Mouse (Mus musculus) midbrain, embryonic 13.5 days (tissue): ENCODE measurements around the gene Cd40. TPM values are rescaled to one million over a fixed set of nuclear protein-coding genes. Genes with fewer than 3 reads are reported as not detected.

Experiments used
- ATAC-seq: fragments of 200-750 bp; cut with Nextera tagmentation; 2 replicates; pipeline ENCODE4 v1.8.0; 2017; ENCODE audit warnings: mild to moderate bottlenecking, moderate TSS enrichment, moderate library complexity
- H3K27ac ChIP-seq: fragments of 300-500 bp; sonication (generic); 2 replicates; pipeline ENCODE4 v1.5.1; 2015; ENCODE audit warnings: inconsistent platforms, mild to moderate bottlenecking, moderate library complexity
- H3K27me3 ChIP-seq: fragments of 300-500 bp; sonication (generic); 2 replicates; pipeline ENCODE4 v1.6.1; 2015; ENCODE audit warnings: mild to moderate bottlenecking, inconsistent platforms
- H3K36me3 ChIP-seq: fragments of 300-500 bp; sonication (generic); 2 replicates; pipeline ENCODE4 v1.6.1; 2015; ENCODE audit warnings: mild to moderate bottlenecking, inconsistent platforms
- H3K4me1 ChIP-seq: fragments of 300-500 bp; sonication (generic); replicated peaks from 2 replicates; pipeline ENCODE4 v1.6.1; 2015; ENCODE audit warnings: inconsistent platforms
- H3K4me2 ChIP-seq: fragments of 300-500 bp; sonication (generic); replicated peaks from 2 replicates; pipeline ENCODE4 v1.6.1; 2015; ENCODE audit warnings: moderate library complexity, mild to moderate bottlenecking, inconsistent platforms
- H3K4me3 ChIP-seq: fragments of 300-500 bp; sonication (generic); replicated peaks from 2 replicates; pipeline ENCODE4 v1.5.1; 2015; ENCODE audit warnings: mild to moderate bottlenecking, inconsistent platforms
- H3K9ac ChIP-seq: fragments of 300-500 bp; sonication (generic); replicated peaks from 2 replicates; pipeline ENCODE4 v1.6.1; 2015; ENCODE audit warnings: mild to moderate bottlenecking, inconsistent platforms
- H3K9me3 ChIP-seq: fragments of 300-500 bp; sonication (generic); 2 replicates; pipeline ENCODE4 v1.6.1; 2016; ENCODE audit warnings: mild to moderate bottlenecking, inconsistent platforms
- WGBS: fragments of 180-500 bp; shearing (Covaris S2); methylation state at CpG from one replicate; pipeline ENCODE4 v1.1.7; 2015; 5-methylcytosine and 5-hydroxymethylcytosine counted together
- polyA plus RNA-seq: library from polyadenylated mRNA; unstranded; fragments of >200 nt; fragmentation: Nextera tagmentation; extraction: Ambion mirVana; gene quantifications from 2 replicates; pipeline ENCODE4 v1.2.1, GENCODE M21; 2015

Cd40 gene
- 7.6 and 8.6 TPM in 2 replicates for polyA plus RNA-seq

- 0 out of 2 replicates have a peak within 1 kb of the TSS, but pooled peaks have one; percentile 12 for H3K4me3 ChIP-seq
- peak; percentile 53; the same call in 1 of the 2 replicates for ATAC-seq
- 12% methylated on average over 25 of the region's 25 CpGs for WGBS
- H3K4me2 ChIP-seq, result peak within 1 kb of the TSS; percentile 40
- H3K36me3 ChIP-seq, result no peaks in the 10 kb centered on the region
- no peak within 1 kb of the TSS; the same call in 1 of the 2 replicates for H3K9ac ChIP-seq
- H3K27me3 ChIP-seq, result peaks cover 26% of the 10 kb centered on the region
- H3K9me3 ChIP-seq, result no peaks in the 10 kb centered on the region
- peaks cover 36% of the 10 kb centered on the region for H3K4me1 ChIP-seq
- no peak within 1 kb of the TSS for H3K27ac ChIP-seq
These were observed at the start of gene Cd40 for GRCm38 (mm10) chr2:165054888-165055852. Gene Cd40 (plus strand): TSS chr2:165055627.

DNA sequence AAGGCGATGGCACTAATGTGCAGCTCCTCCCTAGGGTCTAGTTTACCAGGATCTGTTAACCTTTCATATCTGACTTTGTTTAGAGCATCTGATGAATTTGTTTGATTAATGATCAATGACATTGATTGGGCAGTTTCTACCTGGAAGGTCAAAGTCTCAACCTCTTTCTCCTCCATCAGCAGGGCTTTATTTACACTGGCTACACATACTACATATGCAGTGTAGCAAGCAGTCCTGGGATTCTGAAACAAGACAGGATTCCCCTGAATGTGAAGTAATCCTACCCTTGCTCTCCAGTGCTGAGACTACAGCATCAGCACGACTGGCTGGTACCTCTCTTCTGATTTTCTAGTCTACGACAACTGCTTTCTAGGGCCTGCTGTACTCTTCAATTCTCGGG, 48.6 kb upstream of the Cd40 start:
- Histone ChIP-seq H3K9me3 (no peaks in the 10 kb centered on the region), H3K9ac (no peak overlapping the region), H3K4me2 (no peak overlapping the region), H3K36me3 (peaks cover 100% of the 10 kb centered on the region), H3K4me1 (no peaks in the 10 kb centered on the region), H3K27me3 (no peaks in the 10 kb centered on the region), H3K27ac (no peak overlapping the region), H3K4me3 (no peak overlapping the region)
- WGBS, result 95% methylated on average over 4 of the region's 4 CpGs
- no peak for ATAC-seq

GRCm38 (mm10) chr2:165007986-165008385, 47.4 kb upstream of the Cd40 start:
- Histone ChIP-seq H3K4me1 (no peaks in the 10 kb centered on the region), H3K9ac (no peak overlapping the region), H3K27me3 (no peaks in the 10 kb centered on the region), H3K4me2 (no peak overlapping the region), H3K9me3 (no peaks in the 10 kb centered on the region), H3K36me3 (peaks cover 100% of the 10 kb centered on the region), H3K27ac (no peak overlapping the region), H3K4me3 (no peak overlapping the region)
- no peak for ATAC-seq
- 97% methylated on average over 1 of the region's 1 CpGs for WGBS

DNA sequence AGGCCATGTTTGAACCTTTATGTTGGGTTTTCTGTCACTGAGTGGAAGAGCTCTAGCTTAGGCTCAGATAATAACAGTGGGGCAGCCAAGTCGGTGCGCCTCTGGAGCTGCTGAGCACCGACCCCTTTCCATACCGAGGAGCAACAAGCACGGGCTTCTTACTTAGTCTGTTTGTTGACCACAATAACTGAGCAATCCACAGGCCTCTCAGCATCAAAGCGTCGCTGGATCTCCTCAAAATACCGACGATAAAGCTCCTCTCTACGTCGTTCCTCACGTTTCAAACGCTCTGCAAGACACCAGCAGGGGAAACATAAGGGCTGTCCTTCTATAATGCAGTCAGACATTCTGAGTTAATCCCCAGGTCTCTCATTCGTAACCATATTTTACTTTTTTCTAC, 46.3 kb upstream of the Cd40 start:
- Histone ChIP-seq H3K4me3 (no peak overlapping the region), H3K4me1 (no peaks in the 10 kb centered on the region), H3K27me3 (no peaks in the 10 kb centered on the region), H3K27ac (no peak overlapping the region), H3K36me3 (peaks cover 94% of the 10 kb centered on the region), H3K9me3 (no peaks in the 10 kb centered on the region), H3K4me2 (no peak overlapping the region), H3K9ac (no peak overlapping the region)
- ATAC-seq, result no peak
- 95% methylated on average over 14 of the region's 14 CpGs for WGBS

DNA sequence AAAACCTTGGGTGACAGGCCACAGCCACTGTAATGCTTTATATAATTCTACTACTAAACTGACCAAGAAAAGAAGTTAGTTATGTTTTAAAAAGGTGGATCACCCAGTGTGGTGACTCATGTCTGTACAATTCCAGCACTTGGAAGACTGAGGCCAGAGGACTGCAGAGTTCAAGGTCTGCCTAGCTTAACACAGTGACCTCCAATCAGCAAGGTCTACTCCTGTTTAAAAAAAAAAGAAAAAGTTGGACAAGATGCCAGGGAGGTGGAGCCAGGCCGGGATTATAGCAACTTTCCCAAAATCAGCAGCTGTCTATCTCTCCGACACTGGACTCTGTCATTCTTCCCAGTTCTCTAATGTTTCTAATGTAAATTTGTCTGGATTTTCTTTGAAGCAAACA, 45.8 kb upstream of the Cd40 start:
- no peaks in the 10 kb centered on the region for H3K27me3 ChIP-seq
- H3K9me3 ChIP-seq, result no peaks in the 10 kb centered on the region
- no peak overlapping the region for H3K9ac ChIP-seq
- H3K4me3 ChIP-seq, result no peak overlapping the region
- no peak overlapping the region for H3K27ac ChIP-seq
- H3K36me3 ChIP-seq, result peaks cover 90% of the 10 kb centered on the region
- no peaks in the 10 kb centered on the region for H3K4me1 ChIP-seq
- H3K4me2 ChIP-seq, result no peak overlapping the region
- WGBS, result 90% methylated on average over 2 of the region's 2 CpGs
- no peak for ATAC-seq

DNA sequence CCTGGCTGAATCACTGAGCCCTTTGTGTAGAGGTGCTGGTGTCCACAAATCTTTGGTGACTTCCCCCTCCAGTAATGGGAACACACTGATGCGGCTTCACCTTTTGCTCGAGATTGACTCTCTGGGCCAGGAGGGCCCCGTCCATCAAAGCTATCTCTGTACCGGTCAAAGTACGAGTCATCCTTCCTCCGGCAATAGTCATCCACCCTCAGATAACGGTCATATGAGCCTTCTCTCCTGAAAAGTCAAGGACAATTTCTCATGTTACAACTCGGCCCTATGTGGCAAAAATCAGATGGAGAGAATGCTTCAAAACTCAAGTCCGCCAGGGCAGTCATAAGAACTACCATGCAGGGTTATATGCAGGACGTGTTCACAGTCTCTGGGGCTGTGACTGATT, 45.1 kb upstream of the Cd40 start:
- WGBS, result 91% methylated on average over 10 of the region's 10 CpGs
- no peak overlapping the region for H3K4me3 ChIP-seq
- no peak overlapping the region for H3K4me2 ChIP-seq
- peaks cover 82% of the 10 kb centered on the region for H3K36me3 ChIP-seq
- no peaks in the 10 kb centered on the region for H3K27me3 ChIP-seq
- H3K9ac ChIP-seq, result no peak overlapping the region
- no peaks in the 10 kb centered on the region for H3K4me1 ChIP-seq
- no peak for ATAC-seq
- no peaks in the 10 kb centered on the region for H3K9me3 ChIP-seq
- H3K27ac ChIP-seq, result no peak overlapping the region

DNA sequence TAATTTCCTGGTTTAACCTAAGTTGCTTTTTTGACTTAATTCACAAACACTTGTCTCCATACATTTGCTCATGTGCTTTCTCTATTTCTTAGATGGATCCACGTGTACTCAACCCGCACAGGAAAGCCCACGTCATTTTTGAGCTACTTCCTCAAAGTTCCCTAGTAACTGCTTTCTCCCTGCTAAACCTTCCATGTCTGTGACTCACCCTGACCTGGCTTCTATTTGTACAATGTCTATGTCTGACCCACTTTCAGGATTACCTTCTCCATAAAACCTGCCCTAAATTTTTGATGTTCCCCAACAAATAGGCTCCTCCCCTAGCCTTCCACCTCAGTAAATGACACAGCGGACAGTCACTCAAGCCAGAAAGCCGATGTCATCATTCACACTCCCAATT, 40.5 kb upstream of the Cd40 start:
- no peaks in the 10 kb centered on the region for H3K27me3 ChIP-seq
- ATAC-seq, result no peak
- no peak overlapping the region for H3K9ac ChIP-seq
- 96% methylated on average over 5 of the region's 5 CpGs for WGBS
- H3K9me3 ChIP-seq, result no peaks in the 10 kb centered on the region
- no peak overlapping the region for H3K4me3 ChIP-seq
- peaks cover 58% of the 10 kb centered on the region for H3K36me3 ChIP-seq
- H3K4me2 ChIP-seq, result no peak overlapping the region
- H3K27ac ChIP-seq, result no peak overlapping the region
- H3K4me1 ChIP-seq, result no peaks in the 10 kb centered on the region

- Histone ChIP-seq H3K27ac (no peak overlapping the region), H3K9ac (no peak overlapping the region), H3K4me2 (no peak overlapping the region), H3K9me3 (no peaks in the 10 kb centered on the region), H3K4me1 (0 out of 2 replicates have a peak, but pooled peaks cover 5% of the 10 kb centered on the region), H3K4me3 (no peak overlapping the region), H3K36me3 (peaks cover 41% of the 10 kb centered on the region), H3K27me3 (no peaks in the 10 kb centered on the region)
- WGBS, result 71% methylated on average over 3 of the region's 3 CpGs
- no peak for ATAC-seq
These were observed 34.9 kb upstream of the Cd40 start for GRCm38 (mm10) chr2:165020490-165020889.

- Histone ChIP-seq H3K4me2 (no peak overlapping the region), H3K36me3 (peaks cover 8% of the 10 kb centered on the region), H3K9me3 (no peaks in the 10 kb centered on the region), H3K4me3 (no peak overlapping the region), H3K27ac (no peak overlapping the region), H3K4me1 (peaks cover 47% of the 10 kb centered on the region), H3K9ac (no peak overlapping the region), H3K27me3 (no peaks in the 10 kb centered on the region)
- 84% methylated on average over 1 of the region's 1 CpGs for WGBS
- ATAC-seq, result no peak
These were observed 28.3 kb upstream of the Cd40 start for GRCm38 (mm10) chr2:165027163-165027562.

- Histone ChIP-seq H3K4me3 (peak overlapping the region; percentile 96), H3K27me3 (no peaks in the 10 kb centered on the region), H3K4me1 (peaks cover 51% of the 10 kb centered on the region), H3K4me2 (peak overlapping the region; percentile 76), H3K9ac (peak overlapping the region; percentile 99), H3K36me3 (no peaks in the 10 kb centered on the region), H3K27ac (no peak overlapping the region), H3K9me3 (no peaks in the 10 kb centered on the region)
- no peak for ATAC-seq
- 58% methylated on average over 3 of the region's 3 CpGs for WGBS
These were observed 22.9 kb upstream of the Cd40 start for GRCm38 (mm10) chr2:165032533-165032932.

- Histone ChIP-seq H3K4me2 (peak overlapping the region; percentile 76), H3K27me3 (no peaks in the 10 kb centered on the region), H3K9ac (peak overlapping the region; percentile 99), H3K4me3 (peak overlapping the region; percentile 96), H3K36me3 (no peaks in the 10 kb centered on the region), H3K4me1 (peaks cover 51% of the 10 kb centered on the region), H3K9me3 (no peaks in the 10 kb centered on the region), H3K27ac (no peak overlapping the region)
- ATAC-seq, result no peak
- 46% methylated on average over 6 of the region's 6 CpGs for WGBS
These were observed 22.1 kb upstream of the Cd40 start for GRCm38 (mm10) chr2:165033306-165033705.

GRCm38 (mm10) chr2:165034131-165035057, 21.0 kb upstream of the Cd40 start, which contains the start of gene Ncoa5:
Gene Ncoa5 (minus strand): TSS chr2:165034867.
- H3K9me3 ChIP-seq, result no peaks in the 10 kb centered on the region
- peak within 1 kb of the TSS; percentile 76 for H3K4me2 ChIP-seq
- no peaks in the 10 kb centered on the region for H3K36me3 ChIP-seq
- peak within 1 kb of the TSS; percentile 96 for H3K4me3 ChIP-seq
- WGBS, result under 1% methylated on average over 100 of the region's 111 CpGs
- peak within 1 kb of the TSS; percentile 96 for H3K27ac ChIP-seq
- H3K9ac ChIP-seq, result peak within 1 kb of the TSS; percentile 99
- ATAC-seq, result peak; percentile 96
- H3K4me1 ChIP-seq, result peaks cover 40% of the 10 kb centered on the region
- H3K27me3 ChIP-seq, result no peaks in the 10 kb centered on the region
